Comparison of ENCODE assay signal across 19 mouse cellular contexts in the genomic region with DNA sequence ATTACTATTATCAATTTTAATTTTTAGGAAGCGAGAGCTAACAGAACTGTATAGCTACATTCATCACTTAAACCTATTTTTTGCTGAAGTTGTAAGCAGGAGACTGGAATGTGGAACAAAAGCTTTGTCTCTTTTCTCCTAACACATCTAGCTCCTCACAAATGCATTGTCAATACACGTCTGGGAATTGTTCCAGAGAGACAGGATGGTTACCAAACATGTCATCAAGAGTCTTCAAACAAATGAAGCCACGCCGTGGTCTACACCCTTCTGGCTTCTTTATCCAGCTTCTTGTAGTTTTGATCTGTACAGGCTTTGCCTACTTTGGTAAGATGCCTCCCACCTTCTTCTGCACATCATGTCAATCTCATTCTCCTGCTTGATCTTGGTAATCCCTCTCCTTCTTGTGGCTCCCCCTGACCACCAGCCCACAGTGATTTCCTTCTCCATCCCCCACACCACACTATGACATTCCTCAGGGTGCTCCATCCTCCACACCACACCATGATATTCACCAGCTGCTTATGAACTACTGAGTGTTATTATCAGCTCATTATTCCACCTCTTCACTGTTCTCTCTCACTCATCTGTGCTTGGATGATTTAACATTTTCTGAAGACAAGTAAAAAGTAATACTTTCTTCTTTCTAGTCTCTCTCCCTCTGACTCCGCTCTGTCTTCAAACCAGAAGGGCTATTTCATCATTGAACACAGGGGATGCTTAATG.
"Had no signal": no experiment of that assay in that cellular context is flagged by ENCODE, and none has a peak within 500 bp of the region (broad histone marks: within the 10 kb centered on the region; RNA-seq: fewer than 3 reads in every experiment).

No protein-coding gene starts in this region.

- H3K27ac ChIP-seq: liver, embryonic 14.5 days; lung, embryonic 15.5 days; midbrain, embryonic 10.5 days; midbrain, embryonic 12.5 days; neural tube, embryonic 13.5 days; neural tube, embryonic 15.5 days had no signal

- H3K4me3 ChIP-seq: lung, embryonic 15.5 days; midbrain, embryonic 10.5 days; midbrain, embryonic 12.5 days; myocyte; neural tube, embryonic 13.5 days; neural tube, embryonic 15.5 days had no signal

- H3K4me1 ChIP-seq: midbrain, embryonic 10.5 days; midbrain, embryonic 12.5 days; neural tube, embryonic 13.5 days; neural tube, embryonic 15.5 days had no signal

- H3K9me3 ChIP-seq: lung, embryonic 15.5 days; midbrain, embryonic 10.5 days; midbrain, embryonic 12.5 days; neural tube, embryonic 13.5 days; neural tube, embryonic 15.5 days had no signal

- H3K36me3 ChIP-seq: lung, embryonic 15.5 days; midbrain, embryonic 10.5 days; midbrain, embryonic 12.5 days; neural tube, embryonic 13.5 days; neural tube, embryonic 15.5 days had no signal

- H3K9ac ChIP-seq: liver, embryonic 14.5 days; lung, embryonic 15.5 days; midbrain, embryonic 12.5 days; neural tube, embryonic 13.5 days; neural tube, embryonic 15.5 days had no signal

- DNase-seq: lung, adult 18-20 months; lung, postnatal 10 days; lung, postnatal 4 days; midbrain, embryonic 14.5 days; retina, postnatal 1 day; right cerebral cortex, postnatal 14 days; right cerebral cortex, postnatal 4 days; spleen, adult 18-20 months; thymus, adult 18-20 months; thymus, postnatal 14 days; thymus, postnatal 36 days had no signal

- H3K27me3 ChIP-seq: lung, embryonic 15.5 days; midbrain, embryonic 12.5 days; neural tube, embryonic 13.5 days; neural tube, embryonic 15.5 days had no signal

- H3K4me2 ChIP-seq: lung, embryonic 15.5 days; midbrain, embryonic 12.5 days; neural tube, embryonic 13.5 days; neural tube, embryonic 15.5 days had no signal

- ATAC-seq: midbrain, embryonic 16.5 days had no signal
